Mouse (Mus musculus) ES-E14 (cell line): ENCODE measurements around the gene Crygs.

ENCODE experiments used
- CHD2 ChIP-seq: IDR thresholded peaks from 2 replicates; pipeline ENCODE4 v1.6.1; 2014; ENCODE audit warnings: mild to moderate bottlenecking, low read depth, low read length, inconsistent platforms
- HCFC1 ChIP-seq: IDR thresholded peaks from 2 replicates; pipeline ENCODE4 v1.6.1; 2012; ENCODE audit warnings: low read length, inconsistent platforms, borderline replicate concordance; ENCODE audit not compliant: insufficient read depth
- MAFK ChIP-seq: IDR thresholded peaks from 2 replicates; pipeline ENCODE4 v1.6.1; 2014; ENCODE audit warnings: mild to moderate bottlenecking, low read depth, low read length, inconsistent platforms; ENCODE audit not compliant: insufficient read depth

- no peak for TF ChIP-seq CHD2
- no peak for TF ChIP-seq HCFC1
- no peak for TF ChIP-seq MAFK
Measured at GRCm38 (mm10) chr16:22782686-22783085, 28.7 kb downstream of the Crygs start.
